Mouse (Mus musculus) kidney, embryonic 14.5 days (tissue): ENCODE measurements around the gene Olfr573-ps1. TPM values are rescaled to one million over a fixed set of nuclear protein-coding genes. Genes with fewer than 3 reads are reported as not detected.

Source experiments
- ATAC-seq: fragments of 200-750 bp; cut with Nextera tagmentation; 2 replicates; pipeline ENCODE4 v1.8.0; 2017; ENCODE audit warnings: moderate number of reproducible peaks, mild to moderate bottlenecking, moderate TSS enrichment, moderate library complexity; ENCODE audit not compliant: low FRiP score, low TSS enrichment
- H3K27ac ChIP-seq: fragments of 300-500 bp; sonication (generic); 2 replicates; pipeline ENCODE4 v1.5.1; 2014; ENCODE audit warnings: low read depth, mild to moderate bottlenecking, low read length, moderate library complexity, mixed read lengths
- H3K27me3 ChIP-seq: fragments of 300-500 bp; sonication (generic); 2 replicates; pipeline ENCODE4 v1.6.1; 2014; ENCODE audit warnings: mild to moderate bottlenecking, low read length; ENCODE audit not compliant: control insufficient read depth, insufficient read depth
- H3K36me3 ChIP-seq: fragments of 300-500 bp; sonication (generic); 2 replicates; pipeline ENCODE4 v1.6.1; 2014; ENCODE audit warnings: low read length, mixed read lengths; ENCODE audit not compliant: control insufficient read depth, insufficient read depth
- H3K4me1 ChIP-seq: fragments of 300-500 bp; sonication (generic); 2 replicates; pipeline ENCODE4 v1.6.1; 2014; ENCODE audit warnings: low read length, mixed read lengths; ENCODE audit not compliant: control insufficient read depth, insufficient read depth
- H3K4me2 ChIP-seq: fragments of 300-500 bp; sonication (generic); replicated peaks from 2 replicates; pipeline ENCODE4 v1.6.1; 2014; ENCODE audit warnings: low read depth, mild to moderate bottlenecking, low read length
- H3K4me3 ChIP-seq: fragments of 300-500 bp; sonication (generic); 2 replicates; pipeline ENCODE4 v1.5.1; 2014; ENCODE audit warnings: mild to moderate bottlenecking, low read length
- H3K9ac ChIP-seq: fragments of 300-500 bp; sonication (generic); 2 replicates; pipeline ENCODE4 v1.6.1; 2014; ENCODE audit warnings: low read depth, mild to moderate bottlenecking, low read length, moderate library complexity
- H3K9me3 ChIP-seq: fragments of 300-500 bp; sonication (generic); 2 replicates; pipeline ENCODE4 v1.6.1; 2016; ENCODE audit warnings: low read length; ENCODE audit not compliant: control insufficient read depth
- WGBS: fragments of 180-500 bp; shearing (Covaris S2); extraction: QIAGEN DNeasy Blood & Tissue Kit; methylation state at CpG from one replicate; pipeline ENCODE4 v1.1.7; 2014; 5-methylcytosine and 5-hydroxymethylcytosine counted together
- polyA plus RNA-seq: library from polyadenylated mRNA; unstranded; fragments of >200 nt; fragmentation: Nextera tagmentation; extraction: Ambion mirVana; gene quantifications from 2 replicates; pipeline ENCODE4 v1.2.1, GENCODE M21; 2014

Gene Olfr573-ps1
- not detected in 2 replicates for polyA plus RNA-seq

- WGBS, result 93% methylated on average over 2 of the region's 2 CpGs
- no peaks in the 10 kb centered on the region for H3K27me3 ChIP-seq
Observed at GRCm38 (mm10) chr7:102942475-102942874, at the start of gene Olfr573-ps1. Gene Olfr573-ps1, minus strand, starts transcription at chr7:102942575.

GRCm38 (mm10) chr7:102989224-102989623 is 46.8 kb upstream of the Olfr573-ps1 start, which contains the start of gene Olfr578:
Gene Olfr578, minus strand, starts transcription at chr7:102989324.
- Histone ChIP-seq H3K27ac (no peak within 1 kb of the TSS), H3K4me2 (no peak within 1 kb of the TSS), H3K4me1 (no peaks in the 10 kb centered on the region), H3K4me3 (no peak within 1 kb of the TSS), H3K27me3 (no peaks in the 10 kb centered on the region), H3K36me3 (no peaks in the 10 kb centered on the region), H3K9me3 (no peaks in the 10 kb centered on the region), H3K9ac (no peak within 1 kb of the TSS)
- WGBS, result 77% methylated on average over 3 of the region's 3 CpGs
- no peak for ATAC-seq

More at GRCm38 (mm10) chr7:102942475-102942874, at the start of gene Olfr573-ps1:
- no peaks in the 10 kb centered on the region for H3K36me3 ChIP-seq
- H3K27ac ChIP-seq, result no peak within 1 kb of the TSS
- H3K4me1 ChIP-seq, result no peaks in the 10 kb centered on the region
- no peak within 1 kb of the TSS for H3K9ac ChIP-seq
- ATAC-seq, result no peak
- H3K9me3 ChIP-seq, result no peaks in the 10 kb centered on the region
- H3K4me3 ChIP-seq, result no peak within 1 kb of the TSS
- no peak within 1 kb of the TSS for H3K4me2 ChIP-seq

GRCm38 (mm10) chr7:102975843-102976242 is 33.5 kb upstream of the Olfr573-ps1 start, which contains the start of gene Olfr577:
Gene Olfr577, minus strand, starts transcription at chr7:102975943.
- ATAC-seq, result no peak
- no peaks in the 10 kb centered on the region for H3K4me1 ChIP-seq
- no peaks in the 10 kb centered on the region for H3K27me3 ChIP-seq
- 89% methylated on average over 2 of the region's 2 CpGs for WGBS
- no peak within 1 kb of the TSS for H3K9ac ChIP-seq
- H3K4me3 ChIP-seq, result no peak within 1 kb of the TSS
- H3K27ac ChIP-seq, result no peak within 1 kb of the TSS
- H3K9me3 ChIP-seq, result no peaks in the 10 kb centered on the region
- no peaks in the 10 kb centered on the region for H3K36me3 ChIP-seq
- H3K4me2 ChIP-seq, result no peak within 1 kb of the TSS

- H3K4me1 ChIP-seq, result no peaks in the 10 kb centered on the region
- no peak for ATAC-seq
- 58% methylated on average over 1 of the region's 1 CpGs for WGBS
- no peak overlapping the region for H3K9ac ChIP-seq
- no peaks in the 10 kb centered on the region for H3K9me3 ChIP-seq
- H3K4me3 ChIP-seq, result no peak overlapping the region
- no peak overlapping the region for H3K27ac ChIP-seq
- no peaks in the 10 kb centered on the region for H3K36me3 ChIP-seq
- no peaks in the 10 kb centered on the region for H3K27me3 ChIP-seq
- H3K4me2 ChIP-seq, result no peak overlapping the region
Observed at GRCm38 (mm10) chr7:102974399-102974798, 32.0 kb upstream of the Olfr573-ps1 start.

GRCm38 (mm10) chr7:102962360-102962759 is 20.0 kb upstream of the Olfr573-ps1 start, which contains the start of gene Olfr576:
Gene Olfr576, plus strand, starts transcription at chr7:102962660.
- no peaks in the 10 kb centered on the region for H3K4me1 ChIP-seq
- WGBS, result 53% methylated on average over 2 of the region's 2 CpGs
- H3K4me3 ChIP-seq, result no peak within 1 kb of the TSS
- no peaks in the 10 kb centered on the region for H3K36me3 ChIP-seq
- H3K4me2 ChIP-seq, result no peak within 1 kb of the TSS
- no peak within 1 kb of the TSS for H3K9ac ChIP-seq
- no peak for ATAC-seq
- no peaks in the 10 kb centered on the region for H3K9me3 ChIP-seq
- no peak within 1 kb of the TSS for H3K27ac ChIP-seq
- H3K27me3 ChIP-seq, result no peaks in the 10 kb centered on the region

GRCm38 (mm10) chr7:102958593-102958992 is 16.2 kb upstream of the Olfr573-ps1 start, which contains the start of gene Olfr575:
Gene Olfr575, minus strand, starts transcription at chr7:102958775.
- H3K4me2 ChIP-seq, result no peak within 1 kb of the TSS
- ATAC-seq, result no peak

GRCm38 (mm10) chr7:102958137-102958536 is 15.8 kb upstream of the Olfr573-ps1 start:
- H3K9ac ChIP-seq, result no peak overlapping the region
- no peaks in the 10 kb centered on the region for H3K4me1 ChIP-seq
- no peak overlapping the region for H3K4me3 ChIP-seq
- H3K27me3 ChIP-seq, result no peaks in the 10 kb centered on the region
- ATAC-seq, result no peak
- H3K4me2 ChIP-seq, result no peak overlapping the region
- H3K9me3 ChIP-seq, result no peaks in the 10 kb centered on the region
- no peak overlapping the region for H3K27ac ChIP-seq
- H3K36me3 ChIP-seq, result no peaks in the 10 kb centered on the region
- 70% methylated on average over 3 of the region's 3 CpGs for WGBS

More at GRCm38 (mm10) chr7:102958593-102958992, 16.2 kb upstream of the Olfr573-ps1 start, which contains the start of gene Olfr575:
- Histone ChIP-seq H3K27me3 (no peaks in the 10 kb centered on the region), H3K4me3 (no peak within 1 kb of the TSS), H3K9me3 (no peaks in the 10 kb centered on the region), H3K27ac (no peak within 1 kb of the TSS), H3K9ac (no peak within 1 kb of the TSS), H3K4me1 (no peaks in the 10 kb centered on the region), H3K36me3 (no peaks in the 10 kb centered on the region)
- 73% methylated on average over 1 of the region's 1 CpGs for WGBS

GRCm38 (mm10) chr7:102950732-102951131 is 8.4 kb upstream of the Olfr573-ps1 start:
- Histone ChIP-seq H3K4me3 (no peak overlapping the region), H3K27ac (no peak overlapping the region), H3K9ac (no peak overlapping the region), H3K27me3 (no peaks in the 10 kb centered on the region), H3K9me3 (no peaks in the 10 kb centered on the region), H3K4me1 (no peaks in the 10 kb centered on the region), H3K36me3 (no peaks in the 10 kb centered on the region), H3K4me2 (no peak overlapping the region)
- 68% methylated on average over 1 of the region's 1 CpGs for WGBS
- ATAC-seq, result no peak

GRCm38 (mm10) chr7:102948167-102948566 is 5.8 kb upstream of the Olfr573-ps1 start, which contains the start of gene Olfr574:
Gene Olfr574, plus strand, starts transcription at chr7:102948467.
- H3K4me2 ChIP-seq, result no peak within 1 kb of the TSS
- no peaks in the 10 kb centered on the region for H3K4me1 ChIP-seq
- H3K27me3 ChIP-seq, result no peaks in the 10 kb centered on the region
- no peak for ATAC-seq
- no peaks in the 10 kb centered on the region for H3K9me3 ChIP-seq
- no peak within 1 kb of the TSS for H3K9ac ChIP-seq
- H3K36me3 ChIP-seq, result no peaks in the 10 kb centered on the region
- no peak within 1 kb of the TSS for H3K4me3 ChIP-seq
- no peak within 1 kb of the TSS for H3K27ac ChIP-seq
- 87% methylated on average over 1 of the region's 1 CpGs for WGBS
